Comparison of ENCODE assay signal across 17 mouse cellular contexts in genomic region chr10:128516677-128517076, GRCm38 (mm10). TPM values are rescaled to one million over a fixed set of nuclear protein-coding genes. Genes with fewer than 3 reads are reported as not detected.
DNase-seq lines count a peak whose midpoint lies in the region; ATAC-seq lines count a peak whose summit lies in the region.
"Had no signal": no experiment of that assay in that cellular context is flagged by ENCODE, and none has a peak within 500 bp of the region (broad histone marks: within the 10 kb centered on the region; RNA-seq: fewer than 3 reads in every experiment).

No protein-coding gene starts in this region.

- H3K4me2 ChIP-seq in hindbrain, embryonic 14.5 days (replicated peaks): no peak overlapping the region
- peak overlapping the region; percentile 48 for H3K4me2 ChIP-seq in liver, embryonic 11.5 days
- H3K4me2 ChIP-seq: forebrain, embryonic 13.5 days; midbrain, embryonic 11.5 days had no signal

- H3K4me1 ChIP-seq in hindbrain, embryonic 10.5 days (replicated peaks): peaks cover 7% of the 10 kb centered on the region
- no peaks in the 10 kb centered on the region for H3K4me1 ChIP-seq in hindbrain, embryonic 14.5 days (replicated peaks; ENCODE audit: control insufficient read depth, insufficient read depth, low read length)
- H3K4me1 ChIP-seq in liver, embryonic 11.5 days (replicated peaks; ENCODE audit: control insufficient read depth, insufficient read depth, low read length): peaks cover 19% of the 10 kb centered on the region
- H3K4me1 ChIP-seq: forebrain, embryonic 13.5 days had no signal

- WGBS in hindbrain, embryonic 10.5 days: 14% methylated on average over 6 of the region's 6 CpGs
- WGBS in hindbrain, embryonic 14.5 days: 21% methylated on average over 6 of the region's 6 CpGs
- WGBS in liver, embryonic 11.5 days: 20% methylated on average over 6 of the region's 6 CpGs

- ATAC-seq in hindbrain, embryonic 14.5 days (ENCODE audit: low FRiP score): no peak
- ATAC-seq in liver, embryonic 11.5 days (replicated peaks; ENCODE audit: low FRiP score): peak; percentile 21; the same call in 1 of the 2 replicates
- ATAC-seq: forebrain, embryonic 13.5 days; hindbrain, embryonic 16.5 days had no signal

- no peak overlapping the region for H3K27ac ChIP-seq in hindbrain, embryonic 10.5 days
- H3K27ac ChIP-seq in hindbrain, embryonic 14.5 days: no peak overlapping the region
- no peak overlapping the region for H3K27ac ChIP-seq in liver, embryonic 11.5 days (ENCODE audit: low read depth, low read length)
- H3K27ac ChIP-seq: forebrain, embryonic 13.5 days had no signal

- peaks cover 80% of the 10 kb centered on the region for H3K27me3 ChIP-seq in hindbrain, embryonic 10.5 days (ENCODE audit: insufficient read depth, poor library complexity, severe bottlenecking)
- peaks cover 16% of the 10 kb centered on the region for H3K27me3 ChIP-seq in hindbrain, embryonic 14.5 days (ENCODE audit: control insufficient read depth, insufficient read depth, low read length)
- no peaks in the 10 kb centered on the region for H3K27me3 ChIP-seq in liver, embryonic 11.5 days (replicated peaks; ENCODE audit: control insufficient read depth, insufficient read depth, low read length)
- H3K27me3 ChIP-seq: CH12.LX had no signal

- peak overlapping the region; percentile 6; the same call in 1 of the 2 replicates for H3K4me3 ChIP-seq in hindbrain, embryonic 10.5 days
- H3K4me3 ChIP-seq in hindbrain, embryonic 14.5 days (replicated peaks; ENCODE audit: low read length): no peak overlapping the region
- H3K4me3 ChIP-seq in liver, embryonic 11.5 days (ENCODE audit: low read depth, low read length): peak overlapping the region; percentile 29; the same call in 1 of the 2 replicates
- H3K4me3 ChIP-seq: forebrain, embryonic 13.5 days; myocyte had no signal

- no peaks in the 10 kb centered on the region for H3K9me3 ChIP-seq in hindbrain, embryonic 10.5 days
- no peaks in the 10 kb centered on the region for H3K9me3 ChIP-seq in hindbrain, embryonic 14.5 days (ENCODE audit: control insufficient read depth, low read length)
- no peaks in the 10 kb centered on the region for H3K9me3 ChIP-seq in liver, embryonic 11.5 days (ENCODE audit: control insufficient read depth, low read length)
- H3K9me3 ChIP-seq: forebrain, embryonic 13.5 days had no signal

- DNase-seq in hindbrain, embryonic 10.5 days (ENCODE audit: low spot score): no peak
- DNase-seq in hindbrain, embryonic 14.5 days (ENCODE audit: low spot score): no peak
- peak; percentile 94 for DNase-seq in 416B (ENCODE audit: low read depth)
- peak; percentile 51 for DNase-seq in Muller cell, postnatal 12 days (ENCODE audit: inconsistent ontology term)
- DNase-seq in liver, embryonic 11.5 days (ENCODE audit: low spot score): no peak
- DNase-seq in spleen, postnatal 10 days (ENCODE audit: low spot score in 2 of 2): no peak
- no peak for DNase-seq in right cerebral cortex, postnatal 25 days
- no peak for DNase-seq in spleen, postnatal 36 days (ENCODE audit: low spot score in 2 of 2)
- DNase-seq: kidney, adult 18-20 months; layer of hippocampus, postnatal 36 days; left cerebral cortex, postnatal 4 days; spleen, adult 18-20 months had no signal

- H3K9ac ChIP-seq in hindbrain, embryonic 14.5 days: no peak overlapping the region
- no peak overlapping the region for H3K9ac ChIP-seq in liver, embryonic 11.5 days (ENCODE audit: low read depth, low read length)

- peaks cover 53% of the 10 kb centered on the region for H3K36me3 ChIP-seq in hindbrain, embryonic 10.5 days
- H3K36me3 ChIP-seq in hindbrain, embryonic 14.5 days (replicated peaks; ENCODE audit: control insufficient read depth, insufficient read depth): peaks cover 36% of the 10 kb centered on the region; the same call in 1 of the 2 replicates
- peaks cover 9% of the 10 kb centered on the region; the same call in 1 of the 2 replicates for H3K36me3 ChIP-seq in liver, embryonic 11.5 days (ENCODE audit: control insufficient read depth, insufficient read depth, low read length)

RNA-seq across cellular contexts. Expression of gene Esyt1, which starts 9.0 kb away (rescaled TPM):
- 20.2 and 22.0 TPM in 2 replicates for polyA plus RNA-seq in hindbrain, embryonic 10.5 days (2016; fragmentation: Nextera tagmentation; extraction: Ambion mirVana)
- polyA plus RNA-seq in hindbrain, embryonic 14.5 days (2014; fragmentation: Nextera tagmentation; extraction: Ambion mirVana): 13.7 and 14.5 TPM in 2 replicates
- 19.1 TPM in 2 replicates for polyA plus RNA-seq in liver, embryonic 11.5 days (2014; fragmentation: Nextera tagmentation; extraction: Ambion mirVana)

RNA-seq across cellular contexts. Expression of gene Myl6b, which starts 18.2 kb away (rescaled TPM):
- 2.8 TPM in 2 replicates for polyA plus RNA-seq in hindbrain, embryonic 10.5 days (2016; fragmentation: Nextera tagmentation; extraction: Ambion mirVana)
- polyA plus RNA-seq in hindbrain, embryonic 14.5 days (2014; fragmentation: Nextera tagmentation; extraction: Ambion mirVana): 5.8 and 6.1 TPM in 2 replicates
- polyA plus RNA-seq in liver, embryonic 11.5 days (2014; fragmentation: Nextera tagmentation; extraction: Ambion mirVana): 3.9 and 4.2 TPM in 2 replicates

RNA-seq across cellular contexts. Expression of gene Myl6, which starts 22.7 kb away (rescaled TPM):
- 866 and 958 TPM in 2 replicates for polyA plus RNA-seq in hindbrain, embryonic 10.5 days (2016; fragmentation: Nextera tagmentation; extraction: Ambion mirVana)
- polyA plus RNA-seq in hindbrain, embryonic 14.5 days (2014; fragmentation: Nextera tagmentation; extraction: Ambion mirVana): 825 and 884 TPM in 2 replicates
- polyA plus RNA-seq in liver, embryonic 11.5 days (2014; fragmentation: Nextera tagmentation; extraction: Ambion mirVana): 639 and 685 TPM in 2 replicates

RNA-seq across cellular contexts. Expression of gene Zc3h10, which starts 30.9 kb away (rescaled TPM):
- polyA plus RNA-seq in hindbrain, embryonic 10.5 days (2016; fragmentation: Nextera tagmentation; extraction: Ambion mirVana): 16.9 and 19.9 TPM in 2 replicates
- polyA plus RNA-seq in hindbrain, embryonic 14.5 days (2014; fragmentation: Nextera tagmentation; extraction: Ambion mirVana): 14.5 and 16.3 TPM in 2 replicates
- polyA plus RNA-seq in liver, embryonic 11.5 days (2014; fragmentation: Nextera tagmentation; extraction: Ambion mirVana): 9.9 and 11.1 TPM in 2 replicates

RNA-seq across cellular contexts. Expression of gene Rpl41, which starts 32.4 kb away (rescaled TPM):
- polyA plus RNA-seq in hindbrain, embryonic 10.5 days (2016; fragmentation: Nextera tagmentation; extraction: Ambion mirVana): 2,868 and 3,332 TPM in 2 replicates
- 2,254 and 2,846 TPM in 2 replicates for polyA plus RNA-seq in hindbrain, embryonic 14.5 days (2014; fragmentation: Nextera tagmentation; extraction: Ambion mirVana)
- 3,476 and 3,859 TPM in 2 replicates for polyA plus RNA-seq in liver, embryonic 11.5 days (2014; fragmentation: Nextera tagmentation; extraction: Ambion mirVana)

Comparison
In these comparisons a context has a peak if more than half of its experiments do, and no peak if none do; other contexts are left out.
1. DNase-seq: peak in 416B (single experiment) and Muller cell, postnatal 12 days (single experiment); none in hindbrain, embryonic 10.5 days (single experiment), hindbrain, embryonic 14.5 days (single experiment), liver, embryonic 11.5 days (single experiment), spleen, postnatal 10 days (0 of 2), right cerebral cortex, postnatal 25 days (single experiment) and spleen, postnatal 36 days (0 of 2).